Mouse (Mus musculus) induced T-regulatory cell, adult 2 months (primary cell): Measurements from ENCODE around the gene Catsper4.

Experiments
- DNase-seq: peaks from one replicate; pipeline ENCODE4 v3.0.0-alpha.2; 2012; ENCODE audit warnings: low read depth

The Catsper4 gene

GRCm38 (mm10) chr4:134250930-134251240 lies 23.7 kb upstream of the Catsper4 start:
- no peak for DNase-seq

- no peak for DNase-seq
Observed at GRCm38 (mm10) chr4:134250116-134250929, 23.1 kb upstream of the Catsper4 start.

DNA sequence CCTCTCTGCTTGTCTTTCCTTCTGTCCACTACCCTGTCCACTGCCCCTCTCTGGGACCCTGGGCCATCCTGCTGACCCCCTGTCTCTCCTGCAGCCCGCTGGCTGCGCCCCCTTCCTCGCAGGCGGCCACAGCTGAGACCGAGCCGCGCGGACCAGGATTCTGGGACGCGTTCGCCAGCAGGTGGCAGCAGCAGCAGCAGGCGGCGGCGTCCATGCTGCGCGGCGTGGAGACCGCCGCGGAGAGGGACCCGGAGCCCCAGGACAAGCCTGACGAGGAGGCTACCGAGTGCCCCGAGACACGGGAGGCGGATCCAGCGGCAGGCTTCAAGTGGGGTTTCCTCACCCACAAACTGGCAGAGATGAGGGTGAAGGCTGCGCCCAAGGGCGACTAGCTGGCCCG lies 22.5 kb upstream of the Catsper4 start:
- peak; percentile 82 for DNase-seq

DNA sequence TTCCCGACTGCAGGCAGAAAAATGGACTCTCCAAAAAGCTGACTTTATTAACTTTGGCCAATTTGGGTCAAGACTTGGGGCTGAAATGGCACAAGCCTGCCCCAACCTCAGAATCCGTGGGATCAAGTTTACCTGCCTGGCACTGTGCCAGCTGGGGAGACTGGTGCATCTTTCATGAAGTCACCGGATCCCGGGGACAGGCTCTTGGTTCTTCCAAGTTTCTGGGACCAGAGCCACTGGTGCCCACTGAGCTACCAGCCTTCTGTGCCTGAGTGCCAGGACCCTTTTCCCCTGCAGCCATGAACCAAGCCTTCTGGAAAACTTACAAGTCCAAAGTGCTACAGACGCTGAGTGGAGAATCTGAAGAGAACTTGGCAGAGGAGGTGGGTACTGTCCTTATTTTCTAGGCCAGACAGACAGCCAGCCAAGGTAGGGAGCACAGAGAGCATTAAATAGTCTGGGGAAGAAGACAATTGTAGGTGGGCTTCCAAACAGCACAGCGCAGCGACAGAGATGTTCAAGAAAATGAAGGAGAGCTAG lies 19.6 kb upstream of the Catsper4 start, which contains the start of gene Gm30191:
Gm30191 (plus strand) TSS at position 217 of the 540 bp plus-strand sequence.
- DNase-seq: no peak

GRCm38 (mm10) chr4:134246256-134246655 lies 19.1 kb upstream of the Catsper4 start:
- no peak for DNase-seq

- DNase-seq: peak; percentile 97
Observed at GRCm38 (mm10) chr4:134245148-134245843, 18.1 kb upstream of the Catsper4 start, which contains the start of gene Zfp593. Gene Zfp593, minus strand, starts transcription at chr4:134245592.

DNA sequence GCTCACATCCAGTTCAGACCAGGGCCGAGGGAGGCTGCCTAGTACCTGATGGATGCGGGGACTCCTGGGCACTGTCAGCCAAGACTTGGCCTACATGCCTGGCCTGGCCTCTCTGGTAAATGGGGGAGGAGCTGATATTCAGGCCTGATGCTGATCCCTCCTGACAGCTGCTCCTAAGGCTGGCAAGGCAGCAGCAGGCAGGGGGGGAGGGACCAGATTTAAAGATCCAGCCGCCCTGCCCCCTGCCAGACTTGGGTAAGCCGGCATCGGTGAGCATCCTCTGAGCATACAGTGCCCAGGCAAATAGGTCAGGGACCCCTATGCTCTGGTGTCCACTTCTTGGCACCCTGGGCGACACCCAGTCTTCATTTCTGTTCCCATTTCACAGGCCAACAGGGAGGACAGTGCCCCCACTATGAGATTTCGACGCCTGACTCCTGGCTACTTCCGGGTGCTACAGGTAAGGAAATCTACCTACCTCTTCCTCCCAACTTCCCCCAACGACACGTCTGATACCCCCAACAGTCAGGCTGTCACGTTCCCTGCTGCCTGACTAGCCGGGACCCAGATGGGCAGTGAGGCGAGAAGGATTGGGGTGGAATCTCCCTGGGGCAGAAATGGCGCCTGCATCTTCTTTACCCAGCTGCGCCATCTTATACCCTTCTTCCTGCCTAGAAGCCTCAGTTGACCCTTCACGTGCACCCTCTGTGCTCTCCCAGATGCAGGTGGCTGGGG lies 16.5 kb upstream of the Catsper4 start, which contains the start of gene E130218I03Rik:
E130218I03Rik (plus strand) TSS at position 147 of the 735 bp plus-strand sequence.
- no peak for DNase-seq

DNA sequence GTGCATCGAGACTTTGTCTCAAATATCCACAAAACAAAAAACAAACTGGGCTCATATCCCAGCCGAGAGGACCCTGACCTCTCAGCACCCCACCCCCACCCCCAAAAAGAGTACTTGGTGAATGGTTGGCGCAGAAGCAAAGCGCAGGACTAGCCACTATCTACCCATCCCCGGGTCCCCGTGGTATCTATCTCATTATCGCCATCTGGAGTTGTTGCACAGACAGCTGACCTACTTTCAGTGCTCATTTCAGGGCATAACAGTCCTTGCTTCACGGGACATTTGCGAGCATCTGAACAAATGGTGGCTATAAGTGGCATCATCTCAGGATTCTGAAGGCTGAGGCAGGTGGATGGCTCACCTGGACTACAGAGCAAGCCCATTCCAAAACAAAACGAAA lies 11.5 kb upstream of the Catsper4 start:
- no peak for DNase-seq

- no peak for DNase-seq
Observed at GRCm38 (mm10) chr4:134238279-134238651, 11.1 kb upstream of the Catsper4 start, which contains the start of gene Cnksr1. Gene Cnksr1, minus strand, starts transcription at chr4:134238399.

DNA sequence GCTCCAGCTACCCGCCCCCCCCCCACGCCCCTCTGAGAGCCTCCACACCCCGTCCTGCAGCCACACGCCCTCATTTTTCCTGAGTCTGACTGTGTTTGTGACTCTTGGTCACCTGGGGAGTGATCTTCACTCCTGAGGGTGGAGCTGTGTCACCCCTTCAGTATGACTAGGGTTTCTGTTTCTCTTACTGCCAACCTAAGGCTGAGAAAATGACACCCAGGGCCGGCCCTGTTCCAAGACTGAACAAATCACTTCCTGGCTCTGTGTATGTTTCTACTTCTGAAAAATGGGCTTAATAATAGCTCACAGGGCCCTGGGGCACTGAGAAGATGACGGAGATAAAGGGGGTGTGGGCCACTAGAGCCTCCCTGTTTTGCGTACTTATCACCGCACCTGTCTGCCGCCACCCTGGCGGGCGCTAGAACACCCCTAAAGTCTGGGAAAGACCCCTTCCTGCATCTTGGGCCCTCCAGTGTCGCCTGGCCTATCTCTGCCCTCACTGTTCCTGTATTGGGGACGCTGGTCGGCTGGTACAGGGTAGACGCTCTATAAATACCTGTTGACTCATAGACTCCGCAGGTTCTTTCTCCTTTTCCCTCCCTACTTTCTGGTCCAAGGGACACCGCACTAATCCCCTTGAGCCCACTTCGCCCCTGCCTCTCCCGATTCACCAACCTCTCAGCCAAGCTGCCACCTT lies 10.5 kb upstream of the Catsper4 start:
- no peak for DNase-seq

DNA sequence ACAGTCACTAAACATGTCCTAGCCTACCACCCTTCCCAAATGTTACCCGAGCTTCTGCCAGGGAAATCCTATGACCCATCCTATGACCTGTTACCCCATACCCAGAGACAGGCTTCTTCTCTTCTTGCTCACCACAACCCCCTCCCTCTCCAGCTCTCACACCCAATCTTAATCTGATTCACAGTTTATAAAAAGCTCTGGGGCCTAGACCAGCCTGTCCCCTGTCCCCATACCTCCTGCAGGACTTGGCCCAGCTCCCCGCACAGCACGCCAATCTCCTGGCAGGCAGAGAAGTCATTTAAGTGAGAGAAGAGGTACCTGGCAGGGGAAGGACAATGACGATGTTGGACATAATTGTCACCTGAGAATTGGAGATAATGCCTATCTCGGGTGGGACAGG lies 7.7 kb upstream of the Catsper4 start:
- no peak for DNase-seq

DNA sequence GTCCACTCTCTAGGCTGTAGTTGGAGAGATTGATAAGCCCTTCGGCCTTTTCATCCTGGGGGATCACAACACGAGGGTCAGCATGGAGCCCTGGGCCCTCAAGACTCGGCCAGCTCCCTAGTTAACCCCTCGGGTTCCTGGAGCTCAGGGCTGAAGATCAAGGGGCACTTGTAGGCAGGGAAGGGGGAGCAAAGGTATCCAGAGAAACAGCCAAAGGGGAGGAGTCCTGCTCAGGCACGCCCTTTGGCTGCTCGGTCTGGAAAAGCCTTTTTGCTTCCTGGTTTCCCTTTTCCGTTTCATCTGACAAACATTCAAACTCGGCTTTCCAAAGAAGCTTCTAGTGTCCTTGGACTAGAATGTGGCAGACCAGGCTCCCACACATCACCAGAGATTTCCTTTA lies 3.2 kb upstream of the Catsper4 start:
- DNase-seq: no peak

- no peak for DNase-seq
Observed at GRCm38 (mm10) chr4:134222793-134223600, 4.2 kb downstream of the Catsper4 start.

DNA sequence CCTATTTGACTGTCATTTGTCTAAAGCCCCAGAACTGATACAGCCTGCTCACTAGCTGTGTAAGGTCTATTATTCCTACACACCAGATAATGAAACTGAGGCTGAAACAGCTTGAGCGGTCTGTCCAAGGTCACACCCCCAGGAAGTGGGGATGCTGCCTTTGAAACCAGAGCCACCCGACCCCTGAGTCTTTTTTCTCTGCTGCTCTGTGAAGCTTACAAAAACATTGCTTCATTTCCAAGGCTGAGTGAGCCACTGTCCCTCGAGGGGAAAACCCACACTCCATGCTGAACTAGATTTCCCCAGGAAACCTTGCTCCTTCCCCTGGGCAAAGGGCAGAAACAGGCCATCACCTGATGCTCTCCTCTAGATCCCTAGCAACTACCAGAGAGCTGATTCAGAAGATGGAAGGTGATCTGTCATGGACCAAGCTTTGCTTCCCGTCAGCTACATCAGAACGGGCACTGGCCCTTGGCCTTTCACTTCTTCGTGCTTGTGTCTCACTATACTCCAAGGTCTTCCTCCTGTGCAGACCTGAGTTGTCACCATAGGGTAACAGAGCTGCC lies 20.6 kb downstream of the Catsper4 start:
- no peak for DNase-seq

DNA sequence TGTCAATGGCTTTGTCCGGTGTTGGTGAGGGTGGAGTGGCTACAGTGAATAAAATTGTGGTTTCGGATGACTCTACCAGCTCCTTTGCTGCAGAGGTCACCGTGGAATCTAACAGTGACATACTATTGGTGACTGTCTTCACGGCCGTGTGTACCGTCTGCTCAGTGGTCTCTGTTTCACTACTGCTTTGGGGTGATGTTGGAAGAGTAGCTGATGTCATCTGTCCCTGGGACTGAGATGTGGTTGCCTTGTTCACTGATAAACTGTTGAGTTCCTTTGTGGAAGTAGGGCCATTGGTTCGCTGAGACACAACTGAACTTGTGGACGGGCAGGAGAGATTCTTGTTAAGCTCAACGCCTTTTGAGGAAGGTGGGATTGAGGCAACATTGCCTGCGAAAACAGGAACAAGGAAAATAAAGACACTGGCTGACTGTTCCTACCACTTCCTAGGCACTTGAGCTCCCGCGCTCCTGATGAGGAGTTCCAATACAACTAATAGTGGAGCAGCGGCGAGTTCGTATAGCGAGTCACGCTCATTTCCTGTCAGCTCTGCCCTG lies 23.8 kb downstream of the Catsper4 start:
- DNase-seq: no peak

GRCm38 (mm10) chr4:134202904-134203303 lies 24.3 kb downstream of the Catsper4 start, which contains the start of gene Gm7534:
Gene Gm7534, minus strand, starts transcription at chr4:134203004.
- no peak for DNase-seq

- no peak for DNase-seq
Observed at GRCm38 (mm10) chr4:134199371-134199770, 27.8 kb downstream of the Catsper4 start.

DNA sequence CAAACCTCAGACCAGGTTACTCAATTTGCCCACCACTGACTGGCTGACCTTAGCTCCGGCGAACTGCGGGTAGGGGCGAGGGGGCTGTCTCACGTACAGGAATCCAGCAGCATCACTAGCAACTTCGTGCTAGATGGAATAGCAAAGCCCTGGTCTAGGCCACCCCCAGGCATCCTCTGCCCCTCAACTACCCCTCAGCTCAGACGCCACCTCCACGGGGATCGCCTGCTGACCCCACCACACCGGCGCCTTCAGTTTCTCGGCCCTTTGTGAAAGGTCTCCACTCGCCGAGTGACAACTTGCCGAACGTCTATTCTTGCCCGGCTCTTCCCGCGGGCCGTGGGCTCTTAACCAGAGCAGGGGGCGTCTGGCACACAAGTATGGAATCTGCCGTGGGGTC lies 40.9 kb downstream of the Catsper4 start:
- no peak for DNase-seq

DNA sequence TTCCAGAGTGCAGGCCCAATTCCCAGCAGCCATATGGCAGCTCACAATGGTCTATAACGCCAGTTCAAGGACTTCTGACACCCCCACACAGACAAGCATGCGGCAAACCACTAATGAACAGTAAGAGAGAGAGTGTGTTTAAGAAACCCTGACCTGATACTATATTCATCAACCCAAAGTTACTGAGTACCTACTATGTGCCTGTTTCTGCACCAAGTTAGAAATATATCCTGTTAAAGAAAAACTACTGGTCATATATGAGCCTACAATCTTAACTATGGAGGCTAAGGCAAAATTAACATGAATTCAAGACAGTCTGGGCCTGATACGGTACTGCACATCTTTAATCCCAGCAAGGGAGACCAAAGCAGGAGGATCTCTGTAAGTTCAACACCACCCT lies 41.6 kb downstream of the Catsper4 start:
- no peak for DNase-seq

GRCm38 (mm10) chr4:134183711-134184110 lies 43.5 kb downstream of the Catsper4 start:
- DNase-seq: no peak
